Mouse (Mus musculus) midbrain, embryonic 16.5 days (tissue): ENCODE data around the gene Agmo. TPM values are rescaled to one million over a fixed set of nuclear protein-coding genes. Genes with fewer than 3 reads are reported as not detected.

Source experiments
- ATAC-seq: fragments of 200-750 bp; cut with Nextera tagmentation; 2 replicates; pipeline ENCODE4 v1.8.0; 2017; ENCODE audit warnings: moderate TSS enrichment
- H3K27ac ChIP-seq: fragments of 300-500 bp; sonication (generic); 2 replicates; pipeline ENCODE4 v1.5.1; 2014; ENCODE audit warnings: mild to moderate bottlenecking, low read length, mixed read lengths
- H3K27me3 ChIP-seq: fragments of 300-500 bp; sonication (generic); 2 replicates; pipeline ENCODE4 v1.6.1; 2014; ENCODE audit warnings: low read depth, low read length, mixed read lengths; ENCODE audit not compliant: control insufficient read depth, insufficient read depth
- H3K36me3 ChIP-seq: fragments of 300-500 bp; sonication (generic); 2 replicates; pipeline ENCODE4 v1.6.1; 2014; ENCODE audit warnings: mild to moderate bottlenecking, low read length, moderate library complexity, mixed read lengths; ENCODE audit not compliant: control insufficient read depth, insufficient read depth
- H3K4me1 ChIP-seq: fragments of 300-500 bp; sonication (generic); 2 replicates; pipeline ENCODE4 v1.6.1; 2014; ENCODE audit warnings: mild to moderate bottlenecking, low read length, mixed read lengths; ENCODE audit not compliant: control insufficient read depth, insufficient read depth
- H3K4me2 ChIP-seq: fragments of 300-500 bp; sonication (generic); 2 replicates; pipeline ENCODE4 v1.6.1; 2014; ENCODE audit warnings: mild to moderate bottlenecking, low read length, mixed read lengths
- H3K4me3 ChIP-seq: fragments of 300-500 bp; sonication (generic); 2 replicates; pipeline ENCODE4 v1.5.1; 2014; ENCODE audit warnings: low read depth, mild to moderate bottlenecking, low read length, moderate library complexity, mixed read lengths
- H3K9ac ChIP-seq: fragments of 300-500 bp; sonication (generic); 2 replicates; pipeline ENCODE4 v1.6.1; 2014; ENCODE audit warnings: low read depth, low read length, mixed read lengths
- H3K9me3 ChIP-seq: fragments of 300-500 bp; sonication (generic); replicated peaks from 2 replicates; pipeline ENCODE4 v1.6.1; 2014; ENCODE audit warnings: mild to moderate bottlenecking, low read length, mixed read lengths; ENCODE audit not compliant: control insufficient read depth, poor library complexity, severe bottlenecking
- WGBS: fragments of 180-500 bp; shearing (Covaris S2); extraction: QIAGEN DNeasy Blood & Tissue Kit; methylation state at CpG from one replicate; pipeline ENCODE4 v1.1.7; 2014; 5-methylcytosine and 5-hydroxymethylcytosine counted together
- polyA plus RNA-seq: library from polyadenylated mRNA; unstranded; fragments of >200 nt; fragmentation: Nextera tagmentation; extraction: Ambion mirVana; gene quantifications from 2 replicates; pipeline ENCODE4 v1.2.1, GENCODE M21; 2015

The Agmo gene
- polyA plus RNA-seq, 1 experiment from 2014 or later, result 0.79 TPM

- Histone ChIP-seq H3K9ac (no peak overlapping the region), H3K27me3 (no peaks in the 10 kb centered on the region), H3K36me3 (no peaks in the 10 kb centered on the region), H3K9me3 (no peaks in the 10 kb centered on the region), H3K4me2 (no peak overlapping the region), H3K4me3 (no peak overlapping the region), H3K27ac (no peak overlapping the region), H3K4me1 (no peaks in the 10 kb centered on the region)
- ATAC-seq, result no peak
- 83% methylated on average over 1 of the region's 1 CpGs for WGBS
These were observed 299.6 kb downstream of the Agmo start for GRCm38 (mm10) chr12:37540994-37541393.

- WGBS, result 66% methylated on average over 1 of the region's 1 CpGs
- Histone ChIP-seq H3K9ac (no peak overlapping the region), H3K4me3 (no peak overlapping the region), H3K27me3 (no peaks in the 10 kb centered on the region), H3K4me1 (no peaks in the 10 kb centered on the region), H3K9me3 (no peaks in the 10 kb centered on the region), H3K4me2 (no peak overlapping the region), H3K36me3 (no peaks in the 10 kb centered on the region), H3K27ac (no peak overlapping the region)
- ATAC-seq, result no peak
These were observed 316.8 kb downstream of the Agmo start for GRCm38 (mm10) chr12:37558284-37558683.

- H3K36me3 ChIP-seq, result no peaks in the 10 kb centered on the region
- H3K9ac ChIP-seq, result no peak overlapping the region
- WGBS, result 78% methylated on average over 5 of the region's 5 CpGs
- no peaks in the 10 kb centered on the region for H3K4me1 ChIP-seq
- no peak overlapping the region for H3K4me3 ChIP-seq
- no peaks in the 10 kb centered on the region for H3K9me3 ChIP-seq
- no peaks in the 10 kb centered on the region for H3K27me3 ChIP-seq
- ATAC-seq, result no peak
- no peak overlapping the region for H3K27ac ChIP-seq
- H3K4me2 ChIP-seq, result no peak overlapping the region
These were observed 324.6 kb downstream of the Agmo start for GRCm38 (mm10) chr12:37565882-37566596.

GRCm38 (mm10) chr12:37571922-37572321, 330.5 kb downstream of the Agmo start:
- ATAC-seq, result no peak
- no peaks in the 10 kb centered on the region for H3K4me1 ChIP-seq
- H3K36me3 ChIP-seq, result no peaks in the 10 kb centered on the region
- H3K9me3 ChIP-seq, result no peaks in the 10 kb centered on the region
- 81% methylated on average over 3 of the region's 3 CpGs for WGBS
- no peak overlapping the region for H3K27ac ChIP-seq
- no peak overlapping the region for H3K4me2 ChIP-seq
- no peak overlapping the region for H3K9ac ChIP-seq
- no peak overlapping the region for H3K4me3 ChIP-seq
- H3K27me3 ChIP-seq, result no peaks in the 10 kb centered on the region

GRCm38 (mm10) chr12:37582777-37583176, 341.3 kb downstream of the Agmo start:
- Histone ChIP-seq H3K4me3 (no peak overlapping the region), H3K4me2 (peak overlapping the region; percentile 17; the same call in 1 of the 2 replicates), H3K9ac (no peak overlapping the region), H3K4me1 (no peaks in the 10 kb centered on the region; the same call in 1 of the 2 replicates), H3K27me3 (no peaks in the 10 kb centered on the region), H3K36me3 (no peaks in the 10 kb centered on the region), H3K27ac (no peak overlapping the region), H3K9me3 (no peaks in the 10 kb centered on the region)
- 71% methylated on average over 8 of the region's 8 CpGs for WGBS
- ATAC-seq, result peak; percentile 90

- no peak overlapping the region for H3K4me2 ChIP-seq
- H3K4me3 ChIP-seq, result no peak overlapping the region
- no peaks in the 10 kb centered on the region for H3K9me3 ChIP-seq
- H3K4me1 ChIP-seq, result no peaks in the 10 kb centered on the region
- H3K9ac ChIP-seq, result no peak overlapping the region
- H3K27me3 ChIP-seq, result no peaks in the 10 kb centered on the region
- 72% methylated on average over 3 of the region's 3 CpGs for WGBS
- no peak for ATAC-seq
- H3K27ac ChIP-seq, result no peak overlapping the region
- no peaks in the 10 kb centered on the region for H3K36me3 ChIP-seq
These were observed 351.4 kb downstream of the Agmo start for GRCm38 (mm10) chr12:37592853-37593252.

GRCm38 (mm10) chr12:37612837-37613236, 371.4 kb downstream of the Agmo start:
- Histone ChIP-seq H3K4me2 (no peak overlapping the region), H3K27me3 (no peaks in the 10 kb centered on the region), H3K9ac (no peak overlapping the region), H3K4me1 (no peaks in the 10 kb centered on the region), H3K36me3 (no peaks in the 10 kb centered on the region), H3K4me3 (no peak overlapping the region), H3K27ac (no peak overlapping the region), H3K9me3 (no peaks in the 10 kb centered on the region)
- 95% methylated on average over 4 of the region's 4 CpGs for WGBS
- no peak for ATAC-seq

GRCm38 (mm10) chr12:37614769-37615168, 373.3 kb downstream of the Agmo start:
- H3K4me2 ChIP-seq, result no peak overlapping the region
- H3K4me3 ChIP-seq, result no peak overlapping the region
- H3K9me3 ChIP-seq, result no peaks in the 10 kb centered on the region
- H3K36me3 ChIP-seq, result no peaks in the 10 kb centered on the region
- no peak overlapping the region for H3K27ac ChIP-seq
- WGBS, result 92% methylated on average over 2 of the region's 2 CpGs
- no peaks in the 10 kb centered on the region for H3K4me1 ChIP-seq
- ATAC-seq, result no peak
- no peak overlapping the region for H3K9ac ChIP-seq
- no peaks in the 10 kb centered on the region for H3K27me3 ChIP-seq

- no peaks in the 10 kb centered on the region for H3K36me3 ChIP-seq
- H3K9me3 ChIP-seq, result no peaks in the 10 kb centered on the region
- H3K27me3 ChIP-seq, result no peaks in the 10 kb centered on the region
- no peak overlapping the region for H3K27ac ChIP-seq
- no peak for ATAC-seq
- H3K4me1 ChIP-seq, result no peaks in the 10 kb centered on the region
- no peak overlapping the region for H3K4me2 ChIP-seq
- no peak overlapping the region for H3K4me3 ChIP-seq
- H3K9ac ChIP-seq, result no peak overlapping the region
These were observed 382.6 kb downstream of the Agmo start for GRCm38 (mm10) chr12:37624078-37624477.
